Mouse (Mus musculus): ENCODE data around the gene B3gntl1.

DNA sequence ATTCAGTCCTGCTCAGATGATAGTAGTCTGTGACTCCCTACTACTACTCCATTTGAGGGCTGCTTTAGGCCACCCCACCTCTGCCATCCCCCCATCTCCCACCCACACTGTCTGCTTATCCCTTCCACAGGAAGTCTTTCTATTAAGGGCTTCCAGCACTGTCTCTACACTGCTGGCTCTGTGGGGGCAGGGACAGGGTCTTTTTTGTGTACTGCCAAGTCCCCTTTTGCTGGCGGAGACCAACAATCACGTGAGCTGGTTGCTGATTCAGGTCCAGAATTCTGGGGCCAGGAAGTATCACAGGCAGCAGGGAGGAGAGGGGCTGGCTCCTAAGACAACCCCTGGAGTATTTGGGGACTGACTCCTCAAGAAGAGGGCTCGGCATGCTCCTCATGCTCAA, 10.3 kb upstream of the B3gntl1 start:
- TF ChIP-seq CTCF (IDR thresholded peaks at IDR 0.05; ENCODE audit: low read depth) (no peak), EP300 (IDR thresholded peaks at IDR 0.05; ENCODE audit: low read depth) (no peak)

All from liver, postnatal 0 days (tissue).